Mouse (Mus musculus) hindbrain, embryonic 12.5 days (tissue): ENCODE results near the gene Itga5. TPM values are rescaled to one million over a fixed set of nuclear protein-coding genes. Genes with fewer than 3 reads are reported as not detected.
A peak's percentile ranks its signal among the peaks of the same experiment; 100 is the strongest.

Experiments used
- ATAC-seq: fragments of 200-750 bp; cut with Nextera tagmentation; 2 replicates; pipeline ENCODE4 v1.8.0; 2017; ENCODE audit warnings: moderate TSS enrichment; ENCODE audit not compliant: low FRiP score
- H3K27ac ChIP-seq: fragments of 300-500 bp; sonication (generic); 2 replicates; pipeline ENCODE4 v1.5.1; 2016; ENCODE audit warnings: mild to moderate bottlenecking
- H3K27me3 ChIP-seq: fragments of 300-500 bp; sonication (generic); 2 replicates; pipeline ENCODE4 v1.6.1; 2016; ENCODE audit warnings: mild to moderate bottlenecking
- H3K36me3 ChIP-seq: fragments of 300-500 bp; sonication (generic); 2 replicates; pipeline ENCODE4 v1.6.1; 2016; ENCODE audit warnings: mild to moderate bottlenecking
- H3K4me1 ChIP-seq: fragments of 300-500 bp; sonication (generic); 2 replicates; pipeline ENCODE4 v1.6.1; 2016
- H3K4me2 ChIP-seq: fragments of 300-500 bp; sonication (generic); replicated peaks from 2 replicates; pipeline ENCODE4 v1.6.1; 2016; ENCODE audit warnings: mild to moderate bottlenecking
- H3K4me3 ChIP-seq: fragments of 300-500 bp; sonication (generic); 2 replicates; pipeline ENCODE4 v1.5.1; 2016; ENCODE audit warnings: mild to moderate bottlenecking
- H3K9ac ChIP-seq: fragments of 300-500 bp; sonication (generic); 2 replicates; pipeline ENCODE4 v1.6.1; 2016; ENCODE audit warnings: mild to moderate bottlenecking, moderate library complexity
- H3K9me3 ChIP-seq: fragments of 300-500 bp; sonication (generic); replicated peaks from 2 replicates; pipeline ENCODE4 v1.6.1; 2016; ENCODE audit warnings: mild to moderate bottlenecking
- WGBS: fragments of 180-500 bp; shearing (Covaris S2); methylation state at CpG from one replicate; pipeline ENCODE4 v1.1.7; 2016; 5-methylcytosine and 5-hydroxymethylcytosine counted together
- polyA plus RNA-seq: library from polyadenylated mRNA; unstranded; fragments of >200 nt; fragmentation: Nextera tagmentation; extraction: Ambion mirVana; gene quantifications from 2 replicates; pipeline ENCODE4 v1.2.1, GENCODE M21; 2016

Itga5 gene
- polyA plus RNA-seq, 1 experiment from 2014 or later = 26.8 TPM

DNA sequence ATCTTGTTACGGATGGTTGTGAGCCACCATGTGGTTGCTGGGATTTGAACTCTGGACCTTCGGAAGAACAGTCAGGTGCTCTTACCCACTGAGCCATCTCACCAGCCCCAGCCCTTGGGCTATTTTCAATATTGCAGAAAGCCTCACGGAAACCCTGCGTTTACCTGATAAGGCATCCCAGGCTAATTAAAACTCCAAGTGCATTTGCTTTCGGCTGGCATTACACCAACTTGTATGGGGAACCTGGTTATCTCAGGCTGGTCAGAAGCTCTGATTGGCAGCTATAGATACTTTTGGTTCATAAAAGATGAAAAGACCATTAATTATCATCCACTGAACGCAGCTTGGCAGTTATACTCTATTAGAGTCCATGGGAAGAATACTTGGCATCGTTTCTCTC is 4.2 kb downstream of the Itga5 start:
- H3K27me3 ChIP-seq = peaks cover 14% of the 10 kb centered on the region; the same call in 1 of the 2 replicates
- no peaks in the 10 kb centered on the region for H3K9me3 ChIP-seq
- H3K36me3 ChIP-seq = no peaks in the 10 kb centered on the region
- H3K4me1 ChIP-seq = peaks cover 32% of the 10 kb centered on the region
- H3K4me3 ChIP-seq = no peak overlapping the region
- no peak overlapping the region for H3K9ac ChIP-seq
- no peak for ATAC-seq
- no peak overlapping the region for H3K27ac ChIP-seq
- WGBS = 89% methylated on average over 6 of the region's 7 CpGs
- no peak overlapping the region for H3K4me2 ChIP-seq

DNA sequence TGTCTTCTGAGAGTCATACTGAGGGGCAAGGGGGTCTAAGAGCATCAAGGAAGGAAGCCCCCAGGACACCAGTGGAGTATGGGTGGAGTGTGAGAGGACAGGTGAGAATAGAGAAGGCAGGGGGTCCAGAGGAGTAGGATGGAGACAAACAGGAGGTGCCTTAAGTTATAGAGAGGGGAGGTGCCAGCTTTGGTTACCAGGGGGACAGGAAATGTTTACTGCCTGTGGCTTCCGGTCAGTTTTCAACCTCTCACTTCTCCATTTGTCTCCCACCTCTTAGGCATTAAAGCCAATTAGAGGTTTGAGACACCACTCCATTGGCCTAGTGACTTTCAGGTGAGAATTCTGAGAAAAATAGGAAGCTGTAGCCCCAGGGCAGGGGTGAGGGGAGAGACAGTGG is 5.3 kb downstream of the Itga5 start:
- no peak overlapping the region for H3K4me2 ChIP-seq
- H3K9ac ChIP-seq = no peak overlapping the region
- H3K4me3 ChIP-seq = no peak overlapping the region
- H3K36me3 ChIP-seq = no peaks in the 10 kb centered on the region
- 65% methylated on average over 1 of the region's 1 CpGs for WGBS
- H3K27me3 ChIP-seq = peaks cover 7% of the 10 kb centered on the region; the same call in 1 of the 2 replicates
- no peaks in the 10 kb centered on the region for H3K9me3 ChIP-seq
- H3K4me1 ChIP-seq = peaks cover 22% of the 10 kb centered on the region
- no peak for ATAC-seq
- no peak overlapping the region for H3K27ac ChIP-seq

DNA sequence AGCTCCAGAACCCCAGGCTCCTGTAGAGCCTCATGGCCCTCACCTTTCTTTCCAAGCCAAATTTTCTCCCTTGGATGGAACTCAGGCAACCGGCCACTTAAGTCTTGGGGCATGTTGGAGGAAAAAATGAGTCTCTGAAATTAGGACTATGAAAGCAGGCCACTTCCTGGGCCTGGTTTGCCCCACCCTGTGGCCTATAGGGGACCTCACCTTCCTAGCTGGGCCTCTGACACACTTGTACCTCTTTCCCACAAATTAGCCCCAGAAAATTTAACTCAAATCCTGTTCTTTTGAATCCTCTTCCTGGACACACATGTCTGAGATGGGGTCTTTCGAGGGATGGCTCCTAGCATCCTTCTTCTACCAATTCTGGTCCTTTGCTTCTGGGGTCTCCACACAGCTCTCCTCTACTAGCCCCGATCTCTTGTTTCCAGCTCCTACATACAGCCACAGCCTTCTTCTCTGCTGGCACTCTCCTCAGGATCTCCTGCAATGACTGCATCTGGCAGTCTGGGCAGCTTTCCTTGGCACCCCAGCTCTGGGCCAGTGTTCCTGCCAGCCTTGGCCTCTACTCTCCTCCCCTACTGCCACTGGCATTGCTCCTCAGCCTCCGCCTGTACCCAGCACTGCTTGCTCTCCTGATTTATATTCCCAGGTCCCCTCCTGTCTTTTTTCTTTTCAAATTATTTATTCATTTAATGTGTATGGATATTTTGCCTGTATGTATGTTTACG is 6.5 kb downstream of the Itga5 start:
- Histone ChIP-seq H3K27me3 (no peaks in the 10 kb centered on the region), H3K4me2 (no peak overlapping the region), H3K4me3 (no peak overlapping the region), H3K9ac (no peak overlapping the region), H3K27ac (no peak overlapping the region), H3K4me1 (peaks cover 13% of the 10 kb centered on the region; the same call in 1 of the 2 replicates), H3K9me3 (no peaks in the 10 kb centered on the region), H3K36me3 (0 out of 2 replicates have a peak, but pooled peaks cover 2% of the 10 kb centered on the region)
- ATAC-seq = no peak
- 93% methylated on average over 5 of the region's 5 CpGs for WGBS

DNA sequence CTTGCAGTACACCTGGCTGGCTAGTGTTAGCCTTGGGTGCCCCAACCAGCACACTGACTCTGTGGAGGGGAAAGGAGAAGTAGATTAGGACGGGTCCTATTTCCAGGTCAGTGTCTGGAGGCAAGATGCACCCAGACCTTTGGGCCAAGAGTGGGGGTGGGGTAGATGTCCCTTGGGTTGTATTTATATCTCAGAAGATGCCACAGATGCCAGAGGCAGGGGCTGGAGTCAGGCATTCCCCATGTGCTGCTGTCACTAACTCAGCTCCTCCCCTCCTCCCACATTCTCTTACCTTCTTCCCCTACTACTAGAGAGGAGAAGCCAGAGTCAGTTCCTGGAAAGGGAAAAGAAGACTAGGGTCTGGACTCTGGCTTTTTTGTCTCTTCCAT is 7.4 kb downstream of the Itga5 start:
- no peak overlapping the region for H3K9ac ChIP-seq
- no peak for ATAC-seq
- H3K4me3 ChIP-seq = no peak overlapping the region
- no peaks in the 10 kb centered on the region for H3K9me3 ChIP-seq
- H3K4me1 ChIP-seq = 0 out of 2 replicates have a peak, but pooled peaks cover 8% of the 10 kb centered on the region
- H3K36me3 ChIP-seq = 0 out of 2 replicates have a peak, but pooled peaks cover 2% of the 10 kb centered on the region
- no peaks in the 10 kb centered on the region for H3K27me3 ChIP-seq
- H3K4me2 ChIP-seq = no peak overlapping the region
- 72% methylated on average over 1 of the region's 1 CpGs for WGBS
- no peak overlapping the region; the same call in 1 of the 2 replicates for H3K27ac ChIP-seq

DNA sequence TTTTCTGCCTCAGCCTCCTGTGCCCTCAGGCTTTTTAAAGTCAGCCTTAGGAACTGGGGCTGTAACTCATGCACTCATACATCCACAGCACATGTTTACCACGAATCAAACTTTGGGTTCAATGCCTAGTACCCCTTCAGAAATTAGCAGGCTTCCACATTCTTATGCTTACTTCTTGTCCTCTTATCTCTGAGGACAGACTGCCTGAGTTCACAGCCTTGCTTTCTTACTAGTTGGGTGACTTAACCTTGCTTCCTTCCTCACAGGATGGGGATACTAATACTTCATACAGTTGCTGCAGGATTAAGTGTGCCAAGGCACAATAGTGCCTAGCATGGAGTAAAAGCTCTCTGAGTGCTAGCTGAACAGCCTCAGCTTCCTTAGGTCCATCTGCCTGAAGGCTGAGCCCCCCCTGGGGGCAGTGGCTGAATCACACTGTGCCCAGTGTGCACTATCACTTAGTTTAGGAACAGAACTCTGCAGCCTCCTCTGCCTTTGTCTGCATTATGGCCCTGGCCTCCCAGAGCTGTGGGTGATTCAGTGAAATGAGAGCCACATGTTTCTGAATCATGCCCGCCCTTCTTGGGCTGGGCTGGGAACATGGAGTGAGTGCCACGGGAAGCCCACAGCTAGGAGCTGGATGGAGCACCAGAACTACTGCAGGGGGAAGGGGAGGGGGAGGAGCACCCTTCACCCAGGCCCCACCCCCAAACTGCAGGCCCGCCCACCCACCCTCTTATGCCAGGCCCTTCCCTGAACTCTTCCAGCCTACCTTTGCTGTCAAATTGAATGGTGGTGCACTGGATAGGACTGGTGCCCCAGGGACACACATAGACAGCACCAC is 8.1 kb downstream of the Itga5 start:
- WGBS = 33% methylated on average over 4 of the region's 4 CpGs

DNA sequence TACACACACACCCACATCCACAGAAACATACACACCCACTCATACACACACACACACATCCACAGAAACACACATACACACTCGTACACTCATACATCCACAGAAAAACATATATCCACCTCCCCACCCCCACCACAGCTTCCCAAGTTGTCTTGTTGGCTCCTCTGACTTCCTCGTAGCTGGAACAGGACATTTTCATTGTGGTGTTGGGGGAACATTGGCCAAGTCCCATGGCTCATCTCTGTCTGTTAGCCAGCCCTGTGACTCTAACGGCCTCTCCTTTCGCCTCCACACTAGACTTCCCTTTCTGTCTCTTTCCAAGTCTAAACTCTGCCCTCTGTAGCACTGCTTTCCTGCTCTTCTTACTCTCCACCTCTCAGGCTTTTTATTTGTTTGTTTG is 8.7 kb downstream of the Itga5 start:
- 86% methylated on average over 4 of the region's 4 CpGs for WGBS
- Histone ChIP-seq H3K9ac (no peak overlapping the region), H3K27ac (no peak overlapping the region), H3K36me3 (0 out of 2 replicates have a peak, but pooled peaks cover 2% of the 10 kb centered on the region), H3K27me3 (no peaks in the 10 kb centered on the region), H3K9me3 (no peaks in the 10 kb centered on the region), H3K4me1 (0 out of 2 replicates have a peak, but pooled peaks cover 8% of the 10 kb centered on the region), H3K4me2 (no peak overlapping the region), H3K4me3 (no peak overlapping the region)
- no peak for ATAC-seq

More for the DNA sequence above, 8.1 kb downstream of the Itga5 start:
- no peaks in the 10 kb centered on the region for H3K9me3 ChIP-seq
- H3K4me2 ChIP-seq = no peak overlapping the region
- no peaks in the 10 kb centered on the region for H3K27me3 ChIP-seq
- H3K9ac ChIP-seq = no peak overlapping the region
- ATAC-seq = peak; percentile 42
- H3K4me1 ChIP-seq = 0 out of 2 replicates have a peak, but pooled peaks cover 8% of the 10 kb centered on the region
- no peak overlapping the region for H3K27ac ChIP-seq
- no peak overlapping the region for H3K4me3 ChIP-seq
- H3K36me3 ChIP-seq = 0 out of 2 replicates have a peak, but pooled peaks cover 2% of the 10 kb centered on the region

DNA sequence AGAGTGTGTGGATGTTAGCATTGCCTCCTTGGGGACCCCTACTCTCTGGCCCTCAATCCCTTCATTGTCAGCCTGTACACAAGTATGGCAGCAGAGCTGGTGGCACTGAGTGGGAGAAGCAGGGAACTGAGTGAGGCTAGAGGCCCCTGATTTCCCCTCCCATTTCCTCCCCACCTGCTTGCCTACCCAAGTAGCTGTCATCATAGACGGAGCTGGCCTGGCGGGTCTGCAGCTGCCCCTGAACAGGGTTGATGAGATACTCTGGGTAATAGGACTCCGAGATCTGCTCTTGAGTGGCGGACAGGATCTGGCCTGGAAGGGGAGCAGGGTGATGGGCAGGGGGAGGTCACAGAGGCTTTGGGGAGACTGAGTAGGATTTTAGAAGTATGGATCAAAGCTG is 10.4 kb downstream of the Itga5 start:
- Histone ChIP-seq H3K4me1 (0 out of 2 replicates have a peak, but pooled peaks cover 8% of the 10 kb centered on the region), H3K4me3 (no peak overlapping the region), H3K27ac (no peak overlapping the region), H3K9ac (no peak overlapping the region), H3K9me3 (no peaks in the 10 kb centered on the region), H3K4me2 (no peak overlapping the region), H3K27me3 (no peaks in the 10 kb centered on the region), H3K36me3 (0 out of 2 replicates have a peak, but pooled peaks cover 8% of the 10 kb centered on the region)
- no peak for ATAC-seq
- WGBS = 81% methylated on average over 4 of the region's 4 CpGs

DNA sequence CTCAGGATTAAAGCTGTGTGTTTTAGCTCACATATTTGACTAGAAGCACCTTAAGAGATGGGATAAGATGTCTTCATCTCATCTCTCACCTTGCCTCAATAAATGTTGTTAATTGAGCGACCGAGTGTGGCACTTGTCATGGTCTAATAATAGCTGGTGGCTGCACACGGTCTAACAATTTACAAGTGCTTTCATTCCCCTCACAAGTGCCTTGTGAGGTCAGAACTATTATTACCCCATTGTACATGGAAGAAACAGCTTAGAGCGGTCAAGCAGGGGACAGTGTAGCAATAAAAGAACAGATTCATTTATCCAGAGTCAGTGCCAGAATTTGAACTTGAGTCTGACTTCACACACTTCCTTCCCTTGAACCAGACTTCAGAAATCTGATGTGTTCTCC is 11.1 kb downstream of the Itga5 start:
- peaks cover 14% of the 10 kb centered on the region; the same call in 1 of the 2 replicates for H3K36me3 ChIP-seq
- WGBS = 90% methylated on average over 4 of the region's 4 CpGs
- H3K9me3 ChIP-seq = no peaks in the 10 kb centered on the region
- H3K27ac ChIP-seq = no peak overlapping the region
- H3K4me3 ChIP-seq = no peak overlapping the region
- no peak overlapping the region for H3K4me2 ChIP-seq
- H3K9ac ChIP-seq = no peak overlapping the region
- 0 out of 2 replicates have a peak, but pooled peaks cover 8% of the 10 kb centered on the region for H3K4me1 ChIP-seq
- no peaks in the 10 kb centered on the region for H3K27me3 ChIP-seq
- ATAC-seq = no peak

DNA sequence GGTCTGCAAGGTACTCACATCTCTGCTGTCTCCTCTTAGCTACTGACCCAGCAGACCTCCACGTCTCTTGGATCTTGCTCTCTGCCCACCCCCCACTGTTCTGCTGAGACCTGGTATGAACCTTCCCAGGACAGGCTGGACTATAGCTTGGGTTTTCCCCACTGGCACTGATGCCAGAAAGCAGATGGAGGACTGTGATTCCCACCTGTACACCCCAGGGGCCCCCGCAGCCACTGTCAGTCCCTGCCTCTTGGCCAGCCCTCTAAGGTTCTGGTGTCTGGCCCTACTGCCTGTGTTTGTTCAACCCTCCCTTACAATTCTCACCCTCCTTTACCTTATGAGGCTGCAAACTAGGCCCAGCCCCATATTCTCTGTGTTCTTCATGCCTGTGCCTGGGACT is 11.9 kb downstream of the Itga5 start:
- ATAC-seq = no peak
- Histone ChIP-seq H3K9me3 (no peaks in the 10 kb centered on the region), H3K4me1 (0 out of 2 replicates have a peak, but pooled peaks cover 8% of the 10 kb centered on the region), H3K36me3 (peaks cover 14% of the 10 kb centered on the region; the same call in 1 of the 2 replicates), H3K4me2 (no peak overlapping the region), H3K9ac (no peak overlapping the region), H3K27ac (no peak overlapping the region), H3K27me3 (no peaks in the 10 kb centered on the region), H3K4me3 (no peak overlapping the region)
- WGBS = 94% methylated on average over 2 of the region's 2 CpGs

DNA sequence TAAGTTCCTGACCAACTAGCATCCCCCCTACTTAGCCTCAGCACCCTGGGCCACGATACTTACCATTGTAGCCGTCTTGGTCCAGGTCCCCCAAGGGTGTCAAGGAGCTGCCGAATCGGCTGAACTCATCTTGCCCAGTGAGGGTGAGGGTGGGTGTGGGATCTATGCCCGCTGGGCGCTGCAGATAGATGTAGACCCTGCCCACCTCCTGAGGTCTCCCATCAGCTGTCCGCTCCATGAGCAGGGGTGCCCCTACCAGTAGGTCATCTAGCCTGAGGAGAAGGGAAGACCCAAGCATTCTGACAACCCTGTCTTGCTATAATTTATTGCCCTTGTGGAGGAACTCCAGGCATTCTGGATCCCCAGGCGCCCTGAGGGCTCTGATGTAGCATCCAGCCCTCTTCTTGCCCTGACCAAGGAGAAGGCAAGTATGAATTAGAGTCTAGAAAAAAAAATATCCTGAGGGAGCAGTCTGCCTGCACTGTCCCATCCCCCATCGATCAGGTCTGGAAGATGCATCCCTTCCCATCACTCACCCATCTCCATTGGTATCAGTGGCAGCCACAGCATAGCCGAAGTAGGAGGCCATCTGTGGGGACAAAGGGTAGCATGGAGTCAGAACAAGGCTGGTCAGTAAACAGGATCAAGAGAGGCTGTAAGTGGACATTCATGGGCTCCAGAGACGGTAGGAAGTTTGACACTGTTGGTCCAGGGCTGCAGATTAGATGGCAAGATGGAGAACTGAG is 12.9 kb downstream of the Itga5 start:
- H3K4me3 ChIP-seq = no peak overlapping the region
- H3K36me3 ChIP-seq = peaks cover 21% of the 10 kb centered on the region; the same call in 1 of the 2 replicates
- no peak overlapping the region for H3K4me2 ChIP-seq
- no peak overlapping the region for H3K9ac ChIP-seq
- WGBS = 91% methylated on average over 11 of the region's 11 CpGs
- H3K4me1 ChIP-seq = 0 out of 2 replicates have a peak, but pooled peaks cover under 1% of the 10 kb centered on the region
- no peaks in the 10 kb centered on the region for H3K9me3 ChIP-seq
- no peak for ATAC-seq
- H3K27ac ChIP-seq = no peak overlapping the region
- H3K27me3 ChIP-seq = no peaks in the 10 kb centered on the region

DNA sequence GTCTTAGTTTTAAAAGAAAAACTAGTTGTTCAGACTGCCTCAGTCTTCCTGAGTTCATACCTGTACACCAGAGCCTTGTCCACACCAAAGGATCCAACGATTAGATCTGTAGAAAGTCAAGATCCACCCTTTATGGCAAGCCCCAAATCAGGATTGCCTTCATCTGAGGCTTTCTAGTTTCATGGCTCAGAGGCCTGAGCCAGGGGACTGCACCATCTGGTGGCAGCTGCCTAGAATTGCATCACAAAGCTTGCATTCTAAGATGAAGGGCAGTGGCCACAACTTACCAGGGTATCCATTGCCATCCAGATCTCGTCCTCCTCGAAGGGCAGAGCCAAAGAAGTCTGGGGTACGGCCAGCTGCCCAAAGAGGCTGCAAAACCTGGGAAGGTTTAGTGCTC is 13.7 kb downstream of the Itga5 start:
- H3K27me3 ChIP-seq = no peaks in the 10 kb centered on the region
- no peak overlapping the region for H3K4me3 ChIP-seq
- peak; percentile 24; the same call in 1 of the 2 replicates for ATAC-seq
- H3K9ac ChIP-seq = no peak overlapping the region
- H3K9me3 ChIP-seq = no peaks in the 10 kb centered on the region
- H3K4me1 ChIP-seq = no peaks in the 10 kb centered on the region
- no peak overlapping the region for H3K27ac ChIP-seq
- no peak overlapping the region for H3K4me2 ChIP-seq
- WGBS = 37% methylated on average over 4 of the region's 4 CpGs
- H3K36me3 ChIP-seq = peaks cover 22% of the 10 kb centered on the region; the same call in 1 of the 2 replicates
